Mouse (Mus musculus) forebrain, embryonic 15.5 days (tissue): ENCODE data around the gene Krtap28-13. TPM values are rescaled to one million over a fixed set of nuclear protein-coding genes. Genes with fewer than 3 reads are reported as not detected.

Source experiments
- ATAC-seq: fragments of 200-750 bp; cut with Nextera tagmentation; replicated peaks from 2 replicates; pipeline ENCODE4 v1.8.0; 2017; ENCODE audit warnings: mild to moderate bottlenecking, moderate TSS enrichment, moderate library complexity
- H3K27ac ChIP-seq: fragments of 300-500 bp; sonication (generic); replicated peaks from 2 replicates; pipeline ENCODE4 v1.5.1; 2015; ENCODE audit warnings: mild to moderate bottlenecking, inconsistent platforms
- H3K27me3 ChIP-seq: fragments of 300-500 bp; sonication (generic); 2 replicates; pipeline ENCODE4 v1.6.1; 2015; ENCODE audit warnings: inconsistent platforms
- H3K36me3 ChIP-seq: fragments of 300-500 bp; sonication (generic); 2 replicates; pipeline ENCODE4 v1.6.1; 2015; ENCODE audit warnings: mild to moderate bottlenecking, inconsistent platforms
- H3K4me1 ChIP-seq: fragments of 300-500 bp; sonication (generic); 2 replicates; pipeline ENCODE4 v1.6.1; 2015; ENCODE audit warnings: inconsistent platforms
- H3K4me2 ChIP-seq: fragments of 300-500 bp; sonication (generic); replicated peaks from 2 replicates; pipeline ENCODE4 v1.6.1; 2015; ENCODE audit warnings: mild to moderate bottlenecking, inconsistent platforms
- H3K4me3 ChIP-seq: fragments of 300-500 bp; sonication (generic); 2 replicates; pipeline ENCODE4 v1.5.1; 2015; ENCODE audit warnings: mild to moderate bottlenecking, inconsistent platforms
- H3K9ac ChIP-seq: fragments of 300-500 bp; sonication (generic); replicated peaks from 2 replicates; pipeline ENCODE4 v1.6.1; 2015; ENCODE audit warnings: mild to moderate bottlenecking, inconsistent platforms
- H3K9me3 ChIP-seq: fragments of 300-500 bp; sonication (generic); 2 replicates; pipeline ENCODE4 v1.6.1; 2016; ENCODE audit warnings: inconsistent platforms
- WGBS: fragments of 180-500 bp; shearing (Covaris S2); methylation state at CpG from one replicate; pipeline ENCODE4 v1.1.7; 2015; ENCODE audit warnings: mixed read lengths; 5-methylcytosine and 5-hydroxymethylcytosine counted together
- polyA plus RNA-seq: library from polyadenylated mRNA; unstranded; fragments of >200 nt; fragmentation: Nextera tagmentation; extraction: Ambion mirVana; gene quantifications from 2 replicates; pipeline ENCODE4 v1.2.1, GENCODE M21; 2015

Krtap28-13 gene
- polyA plus RNA-seq, result not detected in 2 replicates

DNA sequence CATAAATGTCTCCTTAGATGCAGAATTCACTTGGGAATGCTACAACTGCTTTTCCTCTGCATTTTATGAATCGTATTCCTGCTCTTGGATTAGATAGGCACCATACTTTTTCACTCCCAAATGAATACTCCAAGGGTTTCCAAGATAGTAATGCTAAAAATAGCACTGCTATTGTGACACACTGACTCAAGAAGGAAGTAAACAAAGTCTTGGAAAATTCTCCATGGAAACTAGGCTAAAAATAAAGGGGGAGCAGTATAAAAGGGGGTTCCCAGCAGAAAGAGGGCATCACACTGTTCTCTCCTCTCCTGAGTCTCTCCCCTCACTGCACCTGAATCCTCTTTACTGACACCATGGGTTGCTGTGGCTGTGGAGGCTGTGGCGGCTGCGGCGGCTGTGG is at the start of gene Krtap28-13:
Krtap28-13 (plus strand) TSS at position 288 of the 400 bp plus-strand sequence.
- no peak within 1 kb of the TSS for H3K4me2 ChIP-seq
- H3K4me1 ChIP-seq, result 0 out of 2 replicates have a peak, but pooled peaks cover 6% of the 10 kb centered on the region
- no peak for ATAC-seq
- 89% methylated on average over 4 of the region's 4 CpGs for WGBS
- H3K4me3 ChIP-seq, result no peak within 1 kb of the TSS
- H3K9me3 ChIP-seq, result no peaks in the 10 kb centered on the region
- no peak within 1 kb of the TSS for H3K9ac ChIP-seq
- no peak within 1 kb of the TSS for H3K27ac ChIP-seq
- no peaks in the 10 kb centered on the region for H3K36me3 ChIP-seq
- no peaks in the 10 kb centered on the region for H3K27me3 ChIP-seq

DNA sequence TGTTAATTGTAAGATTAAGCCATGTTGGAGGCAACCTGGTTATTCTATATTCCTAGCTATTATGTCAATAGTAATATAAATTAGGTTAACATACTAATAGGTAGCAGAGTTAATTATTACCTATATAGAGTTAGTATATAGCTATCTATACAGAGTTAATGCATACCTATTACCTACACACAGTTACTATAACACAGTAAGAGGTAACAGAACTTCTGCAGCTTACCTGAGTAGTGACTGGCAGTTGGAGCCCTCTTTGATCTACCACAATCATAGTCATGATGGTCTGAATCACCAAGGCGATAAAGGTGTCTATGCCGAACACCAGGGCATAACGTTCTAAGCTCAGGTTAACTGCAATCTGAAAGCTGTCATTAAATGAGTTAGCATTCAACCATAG is 46.3 kb upstream of the Krtap28-13 start:
- no peak overlapping the region for H3K27ac ChIP-seq
- no peak for ATAC-seq
- H3K4me2 ChIP-seq, result no peak overlapping the region
- H3K4me1 ChIP-seq, result no peaks in the 10 kb centered on the region
- H3K27me3 ChIP-seq, result no peaks in the 10 kb centered on the region
- no peak overlapping the region for H3K9ac ChIP-seq
- WGBS, result 89% methylated on average over 3 of the region's 3 CpGs
- H3K4me3 ChIP-seq, result no peak overlapping the region
- H3K36me3 ChIP-seq, result no peaks in the 10 kb centered on the region
- H3K9me3 ChIP-seq, result no peaks in the 10 kb centered on the region

DNA sequence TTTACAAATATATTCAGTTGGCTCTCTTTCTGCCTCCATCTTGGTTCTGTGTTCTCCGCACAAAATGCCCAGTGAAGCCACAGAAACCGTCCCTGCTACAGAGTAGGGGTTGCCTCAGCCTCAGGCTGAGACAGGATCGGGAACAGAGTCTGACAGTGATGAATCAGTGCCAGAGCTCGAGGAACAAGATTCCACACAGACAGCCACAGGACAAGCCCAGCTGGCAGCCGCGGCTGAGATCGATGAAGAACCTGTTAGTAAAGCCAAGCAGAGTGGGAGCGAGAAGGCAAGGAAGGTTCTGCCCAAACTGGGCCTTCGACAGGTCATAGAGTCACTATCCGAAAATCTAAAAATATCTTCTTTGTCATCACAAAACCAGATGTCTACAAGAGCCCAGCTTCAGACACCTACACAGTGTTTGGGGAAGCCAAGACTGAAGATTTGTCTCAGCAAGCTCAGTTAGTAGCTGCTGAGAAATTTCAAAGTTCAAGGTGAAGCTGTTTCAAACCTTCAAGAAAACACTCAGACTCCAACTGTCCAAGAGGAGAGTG is 45.3 kb upstream of the Krtap28-13 start:
- H3K27me3 ChIP-seq, result no peaks in the 10 kb centered on the region
- ATAC-seq, result no peak
- 92% methylated on average over 10 of the region's 10 CpGs for WGBS

DNA sequence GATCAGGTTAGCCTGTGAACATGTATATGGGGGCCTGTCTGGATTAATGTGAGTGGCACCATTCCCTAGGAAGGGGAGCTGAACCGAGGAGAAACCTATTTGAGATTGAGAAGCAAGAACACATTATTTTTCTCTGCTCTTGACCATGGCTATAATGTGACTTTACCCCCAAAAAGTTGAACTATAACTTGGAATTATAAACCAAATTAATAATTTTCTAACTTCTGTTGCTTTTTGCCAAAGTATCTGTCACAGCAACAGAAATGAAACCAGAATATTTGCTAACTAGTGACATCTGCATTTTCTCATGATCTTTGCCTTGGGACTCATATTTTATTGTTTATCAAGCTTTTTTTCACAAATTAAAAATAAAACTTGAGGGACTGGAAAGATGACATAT is 44.2 kb upstream of the Krtap28-13 start:
- ATAC-seq, result no peak
- 70% methylated on average over 1 of the region's 1 CpGs for WGBS
- H3K4me1 ChIP-seq, result no peaks in the 10 kb centered on the region

More for the DNA sequence above, 45.3 kb upstream of the Krtap28-13 start:
- Histone ChIP-seq H3K4me1 (no peaks in the 10 kb centered on the region), H3K9ac (no peak overlapping the region), H3K4me3 (no peak overlapping the region), H3K36me3 (no peaks in the 10 kb centered on the region), H3K9me3 (no peaks in the 10 kb centered on the region), H3K27ac (no peak overlapping the region), H3K4me2 (no peak overlapping the region)

DNA sequence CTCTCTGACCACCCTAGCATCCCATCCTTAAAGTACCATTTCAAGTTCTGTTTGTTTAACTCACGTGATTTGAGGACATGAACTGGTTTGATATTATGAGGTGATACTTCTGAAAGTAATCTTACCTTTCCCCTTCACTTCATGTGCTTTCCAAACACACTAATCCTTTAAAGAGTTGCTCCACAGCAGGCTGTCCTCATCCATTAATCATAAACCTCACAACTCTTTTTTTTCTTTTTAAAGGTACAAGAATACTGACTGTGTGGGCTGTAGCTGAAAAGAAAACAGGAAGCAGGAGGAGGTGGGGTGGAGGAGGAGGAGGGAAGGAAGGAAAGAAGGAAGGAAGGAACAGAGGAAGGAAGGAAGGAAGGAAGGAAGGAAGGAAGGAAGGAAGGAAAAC is 28.8 kb upstream of the Krtap28-13 start:
- no peak overlapping the region for H3K4me2 ChIP-seq
- no peaks in the 10 kb centered on the region for H3K36me3 ChIP-seq
- no peak overlapping the region for H3K9ac ChIP-seq
- H3K27me3 ChIP-seq, result no peaks in the 10 kb centered on the region
- H3K27ac ChIP-seq, result no peak overlapping the region
- H3K4me3 ChIP-seq, result no peak overlapping the region
- 52% methylated on average over 1 of the region's 1 CpGs for WGBS
- no peaks in the 10 kb centered on the region for H3K9me3 ChIP-seq
- H3K4me1 ChIP-seq, result no peaks in the 10 kb centered on the region
- no peak for ATAC-seq

More for the DNA sequence above, 44.2 kb upstream of the Krtap28-13 start:
- Histone ChIP-seq H3K9ac (no peak overlapping the region), H3K4me2 (no peak overlapping the region), H3K4me3 (no peak overlapping the region), H3K36me3 (no peaks in the 10 kb centered on the region), H3K27me3 (no peaks in the 10 kb centered on the region), H3K9me3 (no peaks in the 10 kb centered on the region), H3K27ac (no peak overlapping the region)

DNA sequence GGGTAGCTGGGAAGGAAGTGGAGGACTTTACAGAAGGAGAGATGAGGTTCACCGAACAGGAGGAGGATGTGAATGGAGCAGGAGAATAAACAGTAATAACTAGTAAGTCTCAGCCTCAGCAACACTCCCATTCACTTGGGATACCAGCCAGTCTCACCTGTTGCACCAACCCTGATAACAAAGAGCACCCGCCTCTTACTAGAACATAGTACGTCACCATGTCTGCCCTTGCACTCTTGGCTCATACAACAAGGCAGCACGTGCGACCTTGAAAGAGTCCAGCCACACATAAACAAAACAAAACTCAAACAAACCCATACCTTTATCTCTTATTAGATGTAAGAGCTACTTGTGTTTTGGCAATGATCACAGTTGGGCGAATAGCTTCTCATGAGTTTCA is 28.2 kb upstream of the Krtap28-13 start:
- Histone ChIP-seq H3K27me3 (no peaks in the 10 kb centered on the region), H3K4me1 (peaks cover 1% of the 10 kb centered on the region), H3K9ac (no peak overlapping the region), H3K4me3 (no peak overlapping the region), H3K36me3 (no peaks in the 10 kb centered on the region), H3K9me3 (no peaks in the 10 kb centered on the region), H3K4me2 (no peak overlapping the region), H3K27ac (no peak overlapping the region)
- WGBS, result 91% methylated on average over 6 of the region's 6 CpGs
- no peak for ATAC-seq

DNA sequence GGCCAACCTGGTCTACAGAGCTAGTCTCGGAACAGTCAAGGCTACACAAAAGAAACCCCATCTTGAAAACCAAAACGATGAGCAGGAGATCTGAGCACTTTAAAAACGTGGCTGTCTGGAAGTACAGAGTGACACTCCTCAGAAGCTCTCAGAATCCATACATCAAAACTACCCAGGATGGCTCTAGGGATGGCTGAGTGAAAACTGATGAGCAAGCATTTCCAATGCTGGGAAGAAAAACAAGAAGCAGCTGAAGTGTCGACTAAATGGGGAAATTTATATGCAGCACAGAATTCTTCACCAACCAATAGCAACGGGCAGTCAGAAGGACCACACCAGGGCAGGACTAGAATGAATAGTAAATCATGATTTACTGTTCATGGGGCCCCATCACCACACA is 26.2 kb upstream of the Krtap28-13 start:
- 71% methylated on average over 5 of the region's 5 CpGs for WGBS
- H3K9ac ChIP-seq, result no peak overlapping the region
- H3K27me3 ChIP-seq, result no peaks in the 10 kb centered on the region
- H3K36me3 ChIP-seq, result no peaks in the 10 kb centered on the region
- H3K4me1 ChIP-seq, result peaks cover 11% of the 10 kb centered on the region
- no peak for ATAC-seq
- no peaks in the 10 kb centered on the region for H3K9me3 ChIP-seq
- H3K4me3 ChIP-seq, result no peak overlapping the region
- H3K4me2 ChIP-seq, result no peak overlapping the region
- H3K27ac ChIP-seq, result no peak overlapping the region

DNA sequence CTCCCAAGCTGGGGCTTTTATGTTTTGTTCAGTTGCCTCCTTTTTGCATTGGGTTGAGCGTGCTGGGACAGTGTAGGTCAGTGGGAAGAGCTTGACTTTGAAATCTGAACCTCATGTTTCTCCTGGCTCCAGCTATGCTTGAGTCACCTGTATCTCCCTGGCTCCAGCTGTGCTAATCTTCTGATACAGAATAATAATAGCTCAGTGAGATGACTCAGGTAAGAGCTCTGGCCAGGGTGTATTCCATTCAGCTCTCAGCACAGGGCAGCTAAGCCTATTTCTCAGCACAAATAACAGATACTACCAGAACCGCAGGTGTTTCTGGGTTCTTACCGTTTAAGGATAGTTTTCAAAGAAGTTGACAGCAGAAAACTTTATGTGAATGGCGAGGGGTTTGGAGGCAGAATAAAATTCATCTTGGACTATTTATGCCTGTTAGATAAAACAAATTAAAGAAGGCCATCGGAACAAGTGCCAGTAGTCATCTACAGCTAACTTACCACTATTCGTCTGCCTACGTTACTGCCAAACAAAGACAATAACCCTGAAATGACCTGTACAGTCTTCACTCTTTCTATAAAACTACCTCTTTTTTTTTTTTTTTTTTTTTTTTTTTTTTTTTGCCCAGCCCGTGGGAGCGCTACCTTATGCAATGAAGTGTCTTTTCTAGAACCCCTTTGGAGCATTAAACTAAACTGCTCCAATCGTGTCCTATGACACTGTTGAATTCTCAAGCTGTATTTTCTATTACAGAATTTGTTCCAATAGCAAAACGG is 23.6 kb upstream of the Krtap28-13 start:
- no peak overlapping the region for H3K27ac ChIP-seq
- WGBS, result 63% methylated on average over 11 of the region's 11 CpGs
- H3K9me3 ChIP-seq, result no peaks in the 10 kb centered on the region
- no peak overlapping the region for H3K4me3 ChIP-seq
- 0 out of 2 replicates have a peak overlapping the region, but pooled peaks have one; percentile 83 for H3K4me2 ChIP-seq
- no peaks in the 10 kb centered on the region for H3K27me3 ChIP-seq
- ATAC-seq, result no peak
- H3K36me3 ChIP-seq, result no peaks in the 10 kb centered on the region
- H3K9ac ChIP-seq, result no peak overlapping the region
- peaks cover 11% of the 10 kb centered on the region for H3K4me1 ChIP-seq

DNA sequence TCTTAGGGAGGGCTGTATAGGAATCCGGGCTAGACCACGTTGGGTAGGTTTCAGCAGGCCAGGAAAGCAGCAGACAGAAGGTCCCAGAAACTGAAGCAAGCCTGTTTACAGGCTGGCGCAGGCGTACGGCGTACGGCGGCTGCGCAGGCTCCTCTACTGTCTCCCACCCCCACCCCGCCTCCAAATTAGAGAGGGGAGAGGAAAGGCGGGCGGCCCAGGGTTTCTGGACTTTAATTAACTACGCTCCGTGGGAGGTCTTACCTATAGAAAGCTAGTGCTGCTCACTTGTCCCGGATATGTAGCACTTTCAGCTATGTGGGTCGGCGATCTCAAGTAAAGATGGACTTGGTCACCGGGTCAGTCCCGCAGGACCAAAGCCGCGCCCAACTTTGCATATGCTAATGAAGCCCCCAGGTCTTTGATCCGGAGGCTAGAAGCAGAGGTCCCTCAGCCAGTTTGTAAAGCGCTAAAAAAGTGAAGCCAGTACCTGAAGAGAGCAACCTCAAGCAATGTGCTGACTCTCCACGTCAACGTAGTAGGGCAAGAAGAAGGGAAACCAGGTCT is 22.5 kb upstream of the Krtap28-13 start, which contains the start of gene Slc19a3:
Slc19a3 (minus strand) TSS at position 340 of the 564 bp plus-strand sequence.
- peak; percentile 96 for ATAC-seq
- Histone ChIP-seq H3K9me3 (no peaks in the 10 kb centered on the region), H3K27ac (0 out of 2 replicates have a peak within 1 kb of the TSS, but pooled peaks have one; percentile 34), H3K9ac (peak within 1 kb of the TSS; percentile 47), H3K4me2 (peak within 1 kb of the TSS; percentile 83), H3K36me3 (no peaks in the 10 kb centered on the region), H3K4me3 (peak within 1 kb of the TSS; percentile 50), H3K27me3 (no peaks in the 10 kb centered on the region), H3K4me1 (peaks cover 11% of the 10 kb centered on the region)
- under 1% methylated on average over 25 of the region's 25 CpGs for WGBS

DNA sequence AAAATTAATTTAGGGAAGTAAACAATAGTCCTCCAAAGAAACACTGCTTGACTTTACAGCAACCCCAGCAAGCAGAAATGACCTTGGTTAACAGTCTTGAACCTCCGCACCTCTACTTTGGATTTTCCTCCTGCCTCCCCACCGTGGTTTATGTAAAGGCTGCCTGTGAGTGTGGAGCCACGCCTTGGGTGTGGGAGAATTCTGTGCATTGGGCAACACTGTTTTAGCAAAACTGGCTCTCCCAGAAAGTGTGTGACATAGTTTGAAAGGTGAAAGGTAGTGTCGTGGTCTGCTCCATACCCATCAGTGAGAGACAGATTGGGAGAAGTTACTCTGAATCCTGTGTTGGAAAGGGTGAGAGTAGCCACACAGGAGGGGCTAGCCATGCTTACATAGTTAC is 21.6 kb upstream of the Krtap28-13 start:
- no peak overlapping the region for H3K27ac ChIP-seq
- no peak overlapping the region for H3K4me2 ChIP-seq
- ATAC-seq, result no peak
- H3K4me3 ChIP-seq, result no peak overlapping the region
- H3K9me3 ChIP-seq, result no peaks in the 10 kb centered on the region
- WGBS, result 74% methylated on average over 4 of the region's 4 CpGs
- peaks cover 11% of the 10 kb centered on the region for H3K4me1 ChIP-seq
- H3K27me3 ChIP-seq, result no peaks in the 10 kb centered on the region
- H3K36me3 ChIP-seq, result no peaks in the 10 kb centered on the region
- no peak overlapping the region for H3K9ac ChIP-seq

DNA sequence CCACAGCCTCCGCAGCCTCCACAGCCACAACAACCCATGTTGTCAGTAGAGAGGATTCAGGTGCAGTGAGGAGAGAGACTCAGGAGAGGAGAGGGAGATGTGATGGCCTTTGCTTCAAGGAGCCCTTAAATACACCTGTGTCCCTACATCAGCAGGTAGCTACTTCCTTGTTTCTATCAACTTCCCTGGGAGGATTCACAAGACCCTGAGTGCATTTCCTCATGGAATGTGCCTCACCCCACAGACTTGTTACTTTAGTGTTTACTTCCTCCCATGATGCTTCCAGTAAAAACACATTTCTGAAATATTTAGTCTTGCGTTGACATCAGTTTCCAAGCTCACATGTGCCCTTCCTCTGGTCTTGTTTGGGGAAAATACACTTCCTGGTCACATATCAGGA is 18.4 kb upstream of the Krtap28-13 start, which contains the start of gene Krtap28-10:
Krtap28-10 (minus strand) TSS at position 101 of the 400 bp plus-strand sequence.
- 95% methylated on average over 2 of the region's 2 CpGs for WGBS
- Histone ChIP-seq H3K9ac (no peak within 1 kb of the TSS), H3K9me3 (no peaks in the 10 kb centered on the region), H3K4me2 (no peak within 1 kb of the TSS), H3K4me1 (peaks cover 11% of the 10 kb centered on the region), H3K4me3 (no peak within 1 kb of the TSS), H3K27ac (no peak within 1 kb of the TSS), H3K27me3 (no peaks in the 10 kb centered on the region), H3K36me3 (no peaks in the 10 kb centered on the region)
- no peak for ATAC-seq

DNA sequence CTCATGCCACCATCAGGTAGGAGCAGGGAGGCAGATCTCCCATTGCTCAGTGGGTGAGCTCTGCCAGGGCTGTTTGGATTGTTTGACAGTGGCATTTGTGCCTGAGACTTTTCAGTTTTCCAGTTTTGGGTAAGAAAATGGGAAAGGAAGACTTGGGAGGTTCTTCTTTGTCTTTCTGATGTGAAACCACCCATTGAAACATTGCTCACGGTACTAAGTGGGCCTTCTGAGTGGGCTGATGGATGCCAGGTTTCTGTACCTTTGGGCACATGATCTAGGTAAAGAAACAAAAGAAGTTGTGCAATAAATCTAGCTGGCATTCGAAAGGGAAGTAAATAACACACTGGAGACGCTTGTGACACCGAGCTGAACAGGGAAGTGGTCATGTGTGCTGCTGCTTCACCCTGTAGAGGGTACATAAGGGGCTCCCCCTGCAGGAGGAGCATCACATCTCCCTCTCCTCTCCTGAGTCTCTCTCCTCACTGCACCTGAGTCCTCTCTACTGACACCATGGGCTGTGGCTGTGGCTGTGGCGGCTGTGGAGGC is 15.8 kb upstream of the Krtap28-13 start, which contains the start of gene Gm47969:
Gm47969 (plus strand) TSS at position 51 of the 546 bp plus-strand sequence.
- Histone ChIP-seq H3K9ac (no peak within 1 kb of the TSS), H3K9me3 (no peaks in the 10 kb centered on the region), H3K36me3 (no peaks in the 10 kb centered on the region), H3K4me2 (no peak within 1 kb of the TSS), H3K4me3 (no peak within 1 kb of the TSS), H3K4me1 (no peaks in the 10 kb centered on the region), H3K27me3 (no peaks in the 10 kb centered on the region), H3K27ac (no peak within 1 kb of the TSS)
- WGBS, result 85% methylated on average over 5 of the region's 5 CpGs
- ATAC-seq, result no peak
